Mouse (Mus musculus) lung, adult 2 months (tissue): ENCODE results near the gene Krt76. TPM values are rescaled to one million over a fixed set of nuclear protein-coding genes. Genes with fewer than 3 reads are reported as not detected.
A peak's percentile ranks its signal among the peaks of the same experiment; 100 is the strongest.

Source experiments
- DNase-seq: peaks from one replicate; pipeline ENCODE4 v3.0.0; 2022
- H3K4me1 ChIP-seq: fragments of 200-500 bp; 2 replicates; pipeline ENCODE4 v1.6.1; 2011; ENCODE audit warnings: low read length; ENCODE audit not compliant: control insufficient read depth, insufficient read depth
- H3K4me3 ChIP-seq: fragments of 200-500 bp; replicated peaks from 2 replicates; pipeline ENCODE3; 2011; ENCODE audit warnings: low read depth, mild to moderate bottlenecking, control low read depth, low read length; ENCODE audit errors: extremely low read depth
- CTCF ChIP-seq: fragments of 200-500 bp; IDR thresholded peaks from 2 replicates; pipeline ENCODE4 v1.5.1; 2011; ENCODE audit warnings: mild to moderate bottlenecking, low read length, control low read depth; ENCODE audit not compliant: insufficient read depth
- POLR2A ChIP-seq: fragments of 200-500 bp; IDR thresholded peaks from 2 replicates; pipeline ENCODE4 v1.6.1; 2011; ENCODE audit warnings: low read depth, mild to moderate bottlenecking, control low read depth, low read length, borderline replicate concordance; ENCODE audit errors: extremely low read depth
- WGBS: fragments of 180-500 bp; shearing (Covaris S2); methylation state at CpG from one replicate; pipeline ENCODE4 v1.1.7; 2018; 5-methylcytosine and 5-hydroxymethylcytosine counted together
- polyA plus RNA-seq: library from polyadenylated mRNA; depleted of rRNA; stranded (reverse); fragments of >200 nt; gene quantifications from 2 replicates; pipeline ENCODE4 v1.2.3, GENCODE M21; 2012

The Krt76 gene
- polyA plus RNA-seq, 1 experiment: 0.46 TPM

GRCm38 (mm10) chr15:101869431-101869830 lies 23.3 kb downstream of the Krt76 start, which contains the start of gene Krt77:
Krt77 (minus strand) TSS chr15:101869705.
- DNase-seq: no peak
- TF ChIP-seq CTCF (no peak), POLR2A (no peak)
- H3K4me1 ChIP-seq: no peaks in the 10 kb centered on the region
- no peak within 1 kb of the TSS for H3K4me3 ChIP-seq
- 28% methylated on average over 6 of the region's 6 CpGs for WGBS

GRCm38 (mm10) chr15:101866754-101867153 lies 26.0 kb downstream of the Krt76 start:
- DNase-seq: no peak
- Histone ChIP-seq H3K4me1 (no peaks in the 10 kb centered on the region), H3K4me3 (no peak overlapping the region)
- no peak for TF ChIP-seq CTCF
- TF ChIP-seq POLR2A: no peak
- WGBS: 75% methylated on average over 7 of the region's 7 CpGs

- TF ChIP-seq POLR2A (no peak), CTCF (no peak)
- no peak for DNase-seq
- WGBS: 61% methylated on average over 13 of the region's 13 CpGs
- no peaks in the 10 kb centered on the region for H3K4me1 ChIP-seq
- no peak overlapping the region for H3K4me3 ChIP-seq
Observed at GRCm38 (mm10) chr15:101860421-101861130, 32.1 kb downstream of the Krt76 start.

GRCm38 (mm10) chr15:101859735-101860170 lies 33.0 kb downstream of the Krt76 start:
- DNase-seq: peak; percentile 41
- H3K4me3 ChIP-seq: peak overlapping the region; percentile 22

GRCm38 (mm10) chr15:101858673-101859425 lies 33.9 kb downstream of the Krt76 start:
- 13% methylated on average over 11 of the region's 11 CpGs for WGBS
- Histone ChIP-seq H3K4me3 (no peak overlapping the region), H3K4me1 (no peaks in the 10 kb centered on the region)
- TF ChIP-seq CTCF (no peak), POLR2A (no peak)
- no peak for DNase-seq

More at GRCm38 (mm10) chr15:101859735-101860170, 33.0 kb downstream of the Krt76 start:
- H3K4me1 ChIP-seq: no peaks in the 10 kb centered on the region
- TF ChIP-seq POLR2A (no peak), CTCF (no peak)
- under 1% methylated on average over 33 of the region's 33 CpGs for WGBS

- TF ChIP-seq POLR2A: no peak
- no peak for TF ChIP-seq CTCF
- 51% methylated on average over 5 of the region's 5 CpGs for WGBS
Observed at GRCm38 (mm10) chr15:101856696-101857095, 36.0 kb downstream of the Krt76 start.

GRCm38 (mm10) chr15:101855732-101856131 lies 37.0 kb downstream of the Krt76 start:
- WGBS: 53% methylated on average over 3 of the region's 3 CpGs
- H3K4me3 ChIP-seq: no peak overlapping the region
- DNase-seq: no peak

More at GRCm38 (mm10) chr15:101856696-101857095, 36.0 kb downstream of the Krt76 start:
- Histone ChIP-seq H3K4me1 (no peaks in the 10 kb centered on the region), H3K4me3 (no peak overlapping the region)
- DNase-seq: no peak

GRCm38 (mm10) chr15:101854294-101854693 lies 38.4 kb downstream of the Krt76 start:
- DNase-seq: no peak
- WGBS: 11% methylated on average over 5 of the region's 5 CpGs
- TF ChIP-seq POLR2A (no peak), CTCF (no peak)
- no peaks in the 10 kb centered on the region for H3K4me1 ChIP-seq
- H3K4me3 ChIP-seq: no peak overlapping the region

More at GRCm38 (mm10) chr15:101855732-101856131, 37.0 kb downstream of the Krt76 start:
- H3K4me1 ChIP-seq: no peaks in the 10 kb centered on the region
- TF ChIP-seq CTCF: no peak
- no peak for TF ChIP-seq POLR2A

GRCm38 (mm10) chr15:101852571-101852970 lies 40.1 kb downstream of the Krt76 start:
- no peaks in the 10 kb centered on the region for H3K4me1 ChIP-seq
- 29% methylated on average over 5 of the region's 5 CpGs for WGBS
- no peak for TF ChIP-seq POLR2A
- TF ChIP-seq CTCF: no peak

More at GRCm38 (mm10) chr15:101852571-101852970, 40.1 kb downstream of the Krt76 start:
- DNase-seq: no peak
- H3K4me3 ChIP-seq: no peak overlapping the region
